Mouse (Mus musculus) forebrain, embryonic 14.5 days (tissue): ENCODE results near the gene Gm29735. TPM values are rescaled to one million over a fixed set of nuclear protein-coding genes. Genes with fewer than 3 reads are reported as not detected.
"Not testable (repeated sequence)": the region's sequence is repeated elsewhere in the genome, so short reads cannot be mapped to it uniquely, and the experiment has no call there.

Source experiments
- ATAC-seq: fragments of 200-750 bp; cut with Nextera tagmentation; 2 replicates; pipeline ENCODE4 v1.8.0; 2017; ENCODE audit warnings: mild to moderate bottlenecking, moderate library complexity
- DNase-seq: peaks from one replicate; pipeline ENCODE4 v3.0.0-alpha.2; 2015; ENCODE audit warnings: low spot score
- H3K27ac ChIP-seq: fragments of 300-500 bp; sonication (generic); 2 replicates; pipeline ENCODE4 v1.5.1; 2014; ENCODE audit warnings: low read depth, mild to moderate bottlenecking, control low read depth, low read length, moderate library complexity
- H3K27me3 ChIP-seq: fragments of 300-500 bp; sonication (generic); replicated peaks from 2 replicates; pipeline ENCODE4 v1.6.1; 2014; ENCODE audit warnings: low read length, control low read depth, mixed read lengths; ENCODE audit not compliant: control insufficient read depth, insufficient read depth
- H3K36me3 ChIP-seq: fragments of 300-500 bp; sonication (generic); 2 replicates; pipeline ENCODE4 v1.6.1; 2014; ENCODE audit warnings: low read length, control low read depth; ENCODE audit not compliant: control insufficient read depth, insufficient read depth
- H3K4me1 ChIP-seq: fragments of 300-500 bp; sonication (generic); 2 replicates; pipeline ENCODE4 v1.6.1; 2014; ENCODE audit warnings: antibody characterized with exemption, low read length, control low read depth; ENCODE audit not compliant: control insufficient read depth, insufficient read depth
- H3K4me2 ChIP-seq: fragments of 300-500 bp; sonication (generic); 2 replicates; pipeline ENCODE4 v1.6.1; 2014; ENCODE audit warnings: mild to moderate bottlenecking, control low read depth, low read length
- H3K4me3 ChIP-seq: fragments of 300-500 bp; sonication (generic); 2 replicates; pipeline ENCODE4 v1.5.1; 2014; ENCODE audit warnings: low read depth, low read length, control low read depth
- H3K9ac ChIP-seq: fragments of 300-500 bp; sonication (generic); 2 replicates; pipeline ENCODE4 v1.6.1; 2014; ENCODE audit warnings: mild to moderate bottlenecking, low read length, control low read depth, moderate library complexity
- H3K9me3 ChIP-seq: fragments of 300-500 bp; sonication (generic); replicated peaks from 2 replicates; pipeline ENCODE4 v1.6.1; 2016; ENCODE audit warnings: low read length, control low read depth, mixed read lengths; ENCODE audit not compliant: control insufficient read depth
- WGBS: fragments of 180-500 bp; shearing (Covaris S2); extraction: QIAGEN DNeasy Blood & Tissue Kit; methylation state at CpG from one replicate; pipeline ENCODE4 v1.1.7; 2014; 5-methylcytosine and 5-hydroxymethylcytosine counted together
- polyA plus RNA-seq: library from polyadenylated mRNA; unstranded; fragments of >200 nt; fragmentation: Nextera tagmentation; extraction: Ambion mirVana; gene quantifications from 2 replicates; pipeline ENCODE4 v1.2.1, GENCODE M21; 2014

Gene Gm29735
- polyA plus RNA-seq, 1 experiment from 2014 or later = not detected

DNA sequence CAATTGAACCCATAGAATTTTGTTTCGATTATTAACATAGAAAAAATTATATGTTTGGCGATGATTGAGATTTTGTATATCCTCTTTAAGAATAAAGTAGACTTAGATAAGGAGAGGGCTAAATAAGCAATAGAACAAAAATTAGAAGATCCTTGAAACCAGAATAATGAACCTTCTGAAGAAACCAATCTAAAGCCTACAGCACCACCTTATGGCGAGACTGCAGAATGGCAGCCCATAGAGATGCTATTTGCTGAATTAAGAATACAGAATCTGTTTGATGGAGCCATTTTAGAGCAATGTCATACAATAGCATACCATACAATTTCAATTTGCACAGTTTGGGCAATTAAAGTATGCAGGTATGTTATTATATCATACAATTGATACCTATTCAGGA lies 12.9 kb upstream of the Gm29735 start:
- no peaks in the 10 kb centered on the region for H3K27me3 ChIP-seq
- no peaks in the 10 kb centered on the region for H3K9me3 ChIP-seq
- no peak overlapping the region for H3K9ac ChIP-seq
- H3K4me2 ChIP-seq = no peak overlapping the region
- H3K27ac ChIP-seq = no peak overlapping the region
- peak; percentile 80 for DNase-seq
- 47% methylated on average over 3 of the region's 3 CpGs for WGBS
- H3K4me3 ChIP-seq = no peak overlapping the region
- ATAC-seq = no peak
- no peaks in the 10 kb centered on the region for H3K4me1 ChIP-seq
- no peaks in the 10 kb centered on the region for H3K36me3 ChIP-seq

DNA sequence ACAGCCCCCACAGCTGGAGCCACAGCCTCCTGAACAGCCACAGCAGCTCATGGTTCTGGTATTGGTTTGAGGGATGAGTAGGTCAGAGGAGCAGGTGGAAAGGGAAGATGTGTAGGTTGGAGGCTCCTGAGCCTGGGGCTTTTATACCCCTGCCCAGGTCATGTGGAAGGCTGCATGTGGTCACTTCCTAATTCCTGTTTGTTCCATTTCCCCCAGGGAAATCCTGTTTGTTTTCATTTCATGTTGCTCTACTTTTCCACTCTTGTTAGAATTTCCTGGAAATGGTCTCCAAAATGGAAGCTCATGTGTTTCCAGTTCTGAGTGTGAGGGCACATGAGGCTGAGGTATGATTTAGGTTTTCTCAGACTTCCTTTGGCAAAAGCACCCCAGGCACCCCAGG lies 8.7 kb upstream of the Gm29735 start, which contains the start of gene Gm4553:
Gene Gm4553 (minus strand): TSS at position 101 of the 400 bp plus-strand sequence.
- not testable (repeated sequence) for H3K4me2 ChIP-seq, H3K4me1 ChIP-seq, H3K9me3 ChIP-seq, H3K27ac ChIP-seq, H3K9ac ChIP-seq, H3K27me3 ChIP-seq, H3K36me3 ChIP-seq, DNase-seq, H3K4me3 ChIP-seq, ATAC-seq

DNA sequence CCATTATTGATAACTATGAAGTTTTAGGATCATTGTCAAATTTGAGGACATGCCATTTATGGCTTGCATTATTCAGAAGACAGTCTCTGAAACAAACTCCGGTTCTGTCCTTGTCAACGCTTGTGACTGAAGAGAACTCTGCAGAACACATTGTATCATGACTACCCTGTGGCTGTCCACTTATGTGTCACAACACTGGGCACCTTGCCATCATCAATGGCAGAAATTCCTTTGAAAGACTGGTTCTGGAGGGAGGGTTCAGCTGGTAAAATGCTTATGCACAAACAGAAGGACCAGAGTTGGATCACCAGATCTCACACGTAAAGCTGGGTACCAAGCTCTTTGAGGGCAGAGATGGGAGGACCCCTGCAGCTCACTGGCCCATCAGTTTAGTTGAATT lies 2.5 kb upstream of the Gm29735 start:
- DNase-seq (no peak), ATAC-seq (no peak)
- Histone ChIP-seq H3K4me3 (no peak overlapping the region), H3K4me1 (no peaks in the 10 kb centered on the region), H3K9me3 (no peaks in the 10 kb centered on the region), H3K4me2 (no peak overlapping the region), H3K9ac (no peak overlapping the region), H3K27ac (no peak overlapping the region), H3K36me3 (no peaks in the 10 kb centered on the region), H3K27me3 (no peaks in the 10 kb centered on the region)
- WGBS = 87% methylated on average over 3 of the region's 3 CpGs

DNA sequence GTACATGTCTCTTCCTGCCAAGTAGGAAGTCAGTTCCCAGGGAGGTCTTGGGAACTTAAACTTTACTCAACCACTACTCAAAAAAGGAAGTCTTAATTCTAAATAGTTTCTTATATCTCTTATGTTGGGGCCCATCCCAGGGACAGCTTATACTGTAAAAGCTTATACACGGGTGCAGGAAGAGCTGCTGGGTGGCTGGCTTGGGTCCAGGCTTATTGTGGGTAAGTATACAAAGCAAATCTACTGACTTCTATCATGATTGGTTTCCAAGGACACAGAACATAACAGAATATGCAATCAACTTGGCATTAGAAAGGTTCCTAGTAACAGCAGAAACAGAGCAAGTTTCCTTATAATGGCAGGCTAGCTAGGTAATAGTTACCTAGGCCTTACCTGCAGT lies 1.6 kb downstream of the Gm29735 start:
- no peaks in the 10 kb centered on the region for H3K27me3 ChIP-seq
- no peak overlapping the region for H3K9ac ChIP-seq
- no peaks in the 10 kb centered on the region for H3K9me3 ChIP-seq
- H3K4me3 ChIP-seq = no peak overlapping the region
- H3K4me2 ChIP-seq = no peak overlapping the region
- no peak for DNase-seq
- no peaks in the 10 kb centered on the region for H3K4me1 ChIP-seq
- H3K27ac ChIP-seq = no peak overlapping the region
- no peak for ATAC-seq
- 34% methylated on average over 1 of the region's 1 CpGs for WGBS
- no peaks in the 10 kb centered on the region for H3K36me3 ChIP-seq

DNA sequence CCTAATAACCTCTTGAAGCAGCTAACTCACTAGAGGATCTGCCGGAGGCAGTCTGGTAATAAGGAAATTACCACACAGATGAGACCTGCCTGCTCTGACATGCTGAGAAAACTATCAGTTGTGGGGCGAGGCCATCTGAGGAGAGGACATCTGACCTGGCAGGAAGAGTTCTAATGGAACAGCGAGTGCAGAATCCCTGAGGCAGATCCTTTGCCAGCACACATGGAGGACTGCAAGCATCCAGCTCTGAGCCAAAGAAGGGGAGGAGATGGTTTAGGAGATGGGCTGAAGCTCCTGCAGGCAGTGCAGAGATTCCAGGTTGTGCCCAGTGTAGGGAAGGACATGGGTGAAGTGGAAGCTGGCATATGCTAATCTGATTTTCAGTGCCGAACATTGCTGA lies 4.7 kb downstream of the Gm29735 start:
- H3K36me3 ChIP-seq = no peaks in the 10 kb centered on the region
- no peak overlapping the region for H3K4me2 ChIP-seq
- ATAC-seq (no peak), DNase-seq (no peak)
- H3K9ac ChIP-seq = no peak overlapping the region
- 85% methylated on average over 4 of the region's 4 CpGs for WGBS
- H3K4me3 ChIP-seq = no peak overlapping the region
- no peaks in the 10 kb centered on the region for H3K9me3 ChIP-seq
- no peaks in the 10 kb centered on the region for H3K27me3 ChIP-seq
- H3K4me1 ChIP-seq = no peaks in the 10 kb centered on the region
- no peak overlapping the region for H3K27ac ChIP-seq

DNA sequence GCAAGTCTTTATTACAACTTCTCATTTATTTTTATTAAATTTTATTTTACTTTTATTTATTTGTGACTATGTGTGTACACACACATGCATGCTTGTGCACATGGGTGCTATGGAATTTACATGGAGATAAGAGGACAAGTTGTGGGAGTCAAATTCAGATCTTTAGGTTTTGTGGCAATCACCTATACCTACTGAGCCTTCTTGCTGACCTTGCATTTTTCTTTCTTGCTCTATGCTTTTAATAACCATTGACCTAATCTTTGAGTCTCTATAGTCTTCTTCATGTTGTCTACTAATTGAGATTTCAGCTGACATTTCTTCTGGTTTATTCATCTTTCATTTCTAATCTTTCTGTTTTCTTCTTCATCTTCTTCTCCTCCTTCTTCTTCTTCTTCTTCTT lies 8.3 kb downstream of the Gm29735 start:
- Histone ChIP-seq H3K4me3 (no peak overlapping the region), H3K27ac (no peak overlapping the region), H3K9ac (no peak overlapping the region), H3K9me3 (no peaks in the 10 kb centered on the region), H3K4me2 (no peak overlapping the region), H3K4me1 (no peaks in the 10 kb centered on the region), H3K27me3 (no peaks in the 10 kb centered on the region), H3K36me3 (no peaks in the 10 kb centered on the region)
- DNase-seq (no peak), ATAC-seq (no peak)

DNA sequence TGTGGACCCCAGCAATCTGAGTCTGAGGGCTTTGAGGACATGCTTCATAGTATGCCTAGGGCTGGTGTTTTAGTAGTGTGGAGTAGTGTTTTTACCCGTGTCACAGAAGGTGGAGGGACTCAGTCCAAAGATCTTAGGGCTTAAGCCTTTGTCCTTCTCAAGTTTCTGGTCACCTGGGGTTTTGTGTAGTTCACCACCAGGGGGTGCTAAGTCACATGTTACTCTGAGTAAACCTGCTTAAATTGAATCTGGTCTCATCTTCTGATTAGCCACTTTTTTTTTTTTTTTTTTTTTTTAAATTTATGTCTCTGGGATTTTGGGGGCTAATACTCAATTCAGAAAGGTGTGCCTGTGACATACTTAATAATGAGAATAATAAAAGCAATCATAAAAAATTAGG lies 10.9 kb downstream of the Gm29735 start:
- WGBS = 0% methylated on average over 1 of the region's 1 CpGs
- ATAC-seq = no peak

DNA sequence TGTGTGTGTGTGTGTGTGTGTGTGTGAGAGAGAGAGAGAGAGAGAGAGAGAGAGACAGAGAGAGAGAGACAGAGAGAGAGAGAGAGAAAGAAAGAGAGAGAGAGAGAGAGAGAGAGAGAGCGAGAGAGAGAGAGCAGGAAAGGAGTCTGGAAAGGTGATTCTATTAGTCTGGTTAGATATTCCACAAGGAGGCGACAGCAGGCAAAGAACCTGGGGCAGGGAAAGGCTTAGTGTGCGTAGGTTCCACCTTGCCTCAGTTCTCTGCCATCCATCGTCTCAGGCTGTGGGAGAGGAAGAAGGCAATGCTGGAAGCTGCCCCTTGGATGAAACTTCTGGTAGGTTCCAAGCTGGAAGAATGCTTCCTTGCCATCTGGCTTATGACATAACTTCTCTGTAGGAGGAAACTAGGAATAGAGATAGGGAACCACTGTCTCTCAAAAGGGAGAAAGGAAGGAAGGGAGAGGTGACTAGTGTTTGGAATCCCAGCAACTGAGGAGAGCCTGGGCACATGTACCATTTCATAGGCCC lies 11.4 kb downstream of the Gm29735 start:
- ATAC-seq (no peak), DNase-seq (no peak)
- Histone ChIP-seq H3K9me3 (no peaks in the 10 kb centered on the region), H3K9ac (no peak overlapping the region), H3K4me3 (no peak overlapping the region), H3K27ac (no peak overlapping the region), H3K4me1 (no peaks in the 10 kb centered on the region), H3K4me2 (no peak overlapping the region), H3K27me3 (no peaks in the 10 kb centered on the region), H3K36me3 (no peaks in the 10 kb centered on the region)
- WGBS = 34% methylated on average over 4 of the region's 4 CpGs

More for the DNA sequence above, 10.9 kb downstream of the Gm29735 start:
- DNase-seq = peak; percentile 77
- H3K27ac ChIP-seq = no peak overlapping the region
- H3K4me3 ChIP-seq = no peak overlapping the region
- no peaks in the 10 kb centered on the region for H3K27me3 ChIP-seq
- no peaks in the 10 kb centered on the region for H3K9me3 ChIP-seq
- no peak overlapping the region for H3K4me2 ChIP-seq
- no peak overlapping the region for H3K9ac ChIP-seq
- no peaks in the 10 kb centered on the region for H3K36me3 ChIP-seq
- no peaks in the 10 kb centered on the region for H3K4me1 ChIP-seq

DNA sequence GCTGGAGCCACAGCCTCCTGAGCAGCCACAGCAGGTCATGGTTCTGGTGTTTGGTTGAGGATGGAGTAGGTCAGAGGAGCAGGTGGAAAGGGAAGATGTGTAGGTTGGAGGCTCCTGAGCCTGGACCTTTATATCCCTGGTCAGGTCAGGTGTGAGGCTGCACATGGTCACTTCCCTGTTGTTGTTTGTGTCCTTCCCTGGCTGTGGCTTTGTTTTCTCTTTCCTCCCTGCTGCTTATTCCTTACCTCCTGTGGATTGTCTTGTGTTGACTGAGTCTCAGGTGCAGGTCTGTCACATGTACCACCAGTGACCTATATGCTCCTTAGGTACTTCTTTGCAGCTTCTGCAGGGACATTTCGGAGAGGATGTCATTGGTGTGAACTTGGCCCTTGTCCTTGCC lies 12.4 kb downstream of the Gm29735 start, which contains the start of gene Gm45337:
Gene Gm45337 (minus strand): TSS at position 101 of the 400 bp plus-strand sequence.
- H3K4me2 ChIP-seq = no peak within 1 kb of the TSS
- H3K4me1 ChIP-seq = no peaks in the 10 kb centered on the region
- H3K36me3 ChIP-seq = no peaks in the 10 kb centered on the region
- WGBS = 83% methylated on average over 1 of the region's 1 CpGs
- no peak within 1 kb of the TSS for H3K4me3 ChIP-seq
- H3K9ac ChIP-seq = no peak within 1 kb of the TSS
- DNase-seq (no peak), ATAC-seq (no peak)
- H3K27me3 ChIP-seq = no peaks in the 10 kb centered on the region
- H3K27ac ChIP-seq = no peak within 1 kb of the TSS
- no peaks in the 10 kb centered on the region for H3K9me3 ChIP-seq
